Mouse (Mus musculus): ENCODE results near the gene Sertad4. TPM values are rescaled to one million over a fixed set of nuclear protein-coding genes. Genes with fewer than 3 reads are reported as not detected.

The Sertad4 gene
- polyA plus RNA-seq, 1 experiment from 2014 or later: 21.5 TPM

DNA sequence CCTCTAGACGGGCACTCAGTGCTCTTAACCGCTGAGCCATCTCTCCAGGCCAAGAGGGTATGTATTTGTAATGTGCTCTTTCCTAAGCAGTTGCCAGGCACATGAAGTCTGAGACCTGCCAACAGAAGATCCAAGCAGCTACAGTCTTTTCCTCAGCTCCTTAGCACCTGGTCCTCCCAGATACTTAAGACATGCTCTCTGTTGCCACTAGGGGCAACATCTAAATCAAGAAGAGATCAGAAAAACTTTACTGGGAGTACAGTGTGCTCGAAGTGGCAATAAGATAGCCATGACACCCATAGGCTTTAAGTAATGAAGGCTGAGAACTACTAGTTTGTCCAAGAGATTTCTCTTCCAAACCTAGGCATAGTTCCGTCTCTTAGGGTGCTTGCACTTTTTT lies 24.6 kb upstream of the Sertad4 start:
- Histone ChIP-seq H3K4me3 (ENCODE audit: low read depth, low read length) (no peak overlapping the region), H3K4me1 (ENCODE audit: control insufficient read depth, insufficient read depth, low read length) (no peaks in the 10 kb centered on the region), H3K27ac (ENCODE audit: low read length) (no peak overlapping the region), H3K36me3 (ENCODE audit: control insufficient read depth, insufficient read depth, low read length) (no peaks in the 10 kb centered on the region), H3K9me3 (ENCODE audit: control insufficient read depth, low read depth, low read length) (no peaks in the 10 kb centered on the region), H3K27me3 (ENCODE audit: control insufficient read depth, insufficient read depth, low read length) (no peaks in the 10 kb centered on the region), H3K4me2 (replicated peaks; ENCODE audit: low read depth, low read length) (no peak overlapping the region), H3K9ac (replicated peaks; ENCODE audit: low read depth, low read length) (no peak overlapping the region)
- WGBS: 75% methylated on average over 4 of the region's 4 CpGs
- ATAC-seq (ENCODE audit: insufficient number of reproducible peaks, insufficient read depth, low FRiP score, low read depth): no peak

DNA sequence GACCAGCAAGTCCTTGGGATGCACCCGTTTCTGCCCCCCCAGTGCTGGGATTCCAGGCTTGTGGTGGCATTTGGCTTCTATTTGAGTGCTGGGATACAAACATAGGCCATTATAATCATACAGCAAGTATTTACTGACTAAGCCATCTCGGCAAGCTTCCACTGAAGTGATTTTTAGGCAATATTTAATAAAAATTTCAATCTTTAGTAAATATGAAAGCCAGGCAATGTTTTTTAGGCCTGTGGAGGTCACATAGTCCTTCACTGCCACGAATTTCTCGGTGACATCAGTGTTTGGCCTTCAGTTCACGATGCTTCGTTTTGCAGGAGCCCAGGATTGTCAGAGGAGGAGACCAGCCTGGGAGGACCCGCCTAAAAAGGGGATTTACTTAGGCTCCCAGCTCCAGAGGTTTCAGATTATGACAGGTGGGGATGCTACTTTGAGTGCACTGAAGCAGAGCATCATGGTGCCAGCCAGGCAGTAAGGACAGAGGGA lies 23.6 kb upstream of the Sertad4 start:
- Histone ChIP-seq H3K9me3 (ENCODE audit: control insufficient read depth, low read depth, low read length) (no peaks in the 10 kb centered on the region), H3K36me3 (ENCODE audit: control insufficient read depth, insufficient read depth, low read length) (no peaks in the 10 kb centered on the region), H3K9ac (replicated peaks; ENCODE audit: low read depth, low read length) (no peak overlapping the region), H3K4me3 (ENCODE audit: low read depth, low read length) (no peak overlapping the region), H3K27ac (ENCODE audit: low read length) (no peak overlapping the region), H3K4me1 (ENCODE audit: control insufficient read depth, insufficient read depth, low read length) (no peaks in the 10 kb centered on the region), H3K4me2 (replicated peaks; ENCODE audit: low read depth, low read length) (no peak overlapping the region), H3K27me3 (ENCODE audit: control insufficient read depth, insufficient read depth, low read length) (no peaks in the 10 kb centered on the region)
- WGBS: 79% methylated on average over 7 of the region's 7 CpGs
- ATAC-seq (ENCODE audit: insufficient number of reproducible peaks, insufficient read depth, low FRiP score, low read depth): no peak

DNA sequence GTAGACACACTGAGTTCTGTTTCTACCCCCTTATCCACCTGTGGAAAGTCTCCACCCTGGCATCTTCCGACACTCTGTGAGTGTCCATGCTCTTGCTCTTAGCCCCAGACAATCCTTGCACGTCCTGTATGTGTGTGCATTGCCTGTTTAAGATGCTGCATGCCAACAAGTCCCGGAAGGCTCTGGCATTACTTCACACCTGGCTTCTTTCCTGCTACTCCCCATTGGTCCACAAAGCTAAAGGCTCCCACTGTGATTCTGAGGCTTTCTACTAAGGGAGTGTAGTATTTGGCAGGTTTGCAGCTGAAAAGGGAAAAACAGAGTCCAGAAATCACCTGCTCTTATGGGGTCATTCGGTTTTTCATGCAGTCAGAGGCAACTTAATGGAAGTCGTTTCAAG lies 17.3 kb upstream of the Sertad4 start:
- H3K9me3 ChIP-seq (ENCODE audit: control insufficient read depth, low read depth, low read length): no peaks in the 10 kb centered on the region
- no peak for ATAC-seq (ENCODE audit: insufficient number of reproducible peaks, insufficient read depth, low FRiP score, low read depth)
- H3K9ac ChIP-seq (replicated peaks; ENCODE audit: low read depth, low read length): no peak overlapping the region
- WGBS: 72% methylated on average over 5 of the region's 5 CpGs
- no peak overlapping the region for H3K4me2 ChIP-seq (replicated peaks; ENCODE audit: low read depth, low read length)
- H3K4me3 ChIP-seq (ENCODE audit: low read depth, low read length): no peak overlapping the region
- no peaks in the 10 kb centered on the region for H3K4me1 ChIP-seq (ENCODE audit: control insufficient read depth, insufficient read depth, low read length)
- no peak overlapping the region for H3K27ac ChIP-seq (ENCODE audit: low read length)
- H3K36me3 ChIP-seq (ENCODE audit: control insufficient read depth, insufficient read depth, low read length): no peaks in the 10 kb centered on the region
- H3K27me3 ChIP-seq (ENCODE audit: control insufficient read depth, insufficient read depth, low read length): no peaks in the 10 kb centered on the region

- Histone ChIP-seq H3K36me3 (ENCODE audit: control insufficient read depth, insufficient read depth, low read length) (no peaks in the 10 kb centered on the region), H3K4me2 (replicated peaks; ENCODE audit: low read depth, low read length) (no peak overlapping the region), H3K27me3 (ENCODE audit: control insufficient read depth, insufficient read depth, low read length) (no peaks in the 10 kb centered on the region), H3K4me3 (ENCODE audit: low read depth, low read length) (no peak overlapping the region), H3K9me3 (ENCODE audit: control insufficient read depth, low read depth, low read length) (no peaks in the 10 kb centered on the region), H3K4me1 (ENCODE audit: control insufficient read depth, insufficient read depth, low read length) (no peaks in the 10 kb centered on the region), H3K27ac (ENCODE audit: low read length) (no peak overlapping the region), H3K9ac (replicated peaks; ENCODE audit: low read depth, low read length) (no peak overlapping the region)
- no peak for ATAC-seq (ENCODE audit: insufficient number of reproducible peaks, insufficient read depth, low FRiP score, low read depth)
- 89% methylated on average over 1 of the region's 1 CpGs for WGBS
Measured at GRCm38 (mm10) chr1:192869761-192870160, 14.2 kb upstream of the Sertad4 start.

- H3K4me3 ChIP-seq (ENCODE audit: low read depth, low read length): no peak overlapping the region
- no peaks in the 10 kb centered on the region; the same call in 1 of the 2 replicates for H3K4me1 ChIP-seq (ENCODE audit: control insufficient read depth, insufficient read depth, low read length)
- WGBS: 63% methylated on average over 3 of the region's 3 CpGs
- no peak overlapping the region for H3K27ac ChIP-seq (ENCODE audit: low read length)
- H3K27me3 ChIP-seq (ENCODE audit: control insufficient read depth, insufficient read depth, low read length): no peaks in the 10 kb centered on the region
- no peaks in the 10 kb centered on the region for H3K9me3 ChIP-seq (ENCODE audit: control insufficient read depth, low read depth, low read length)
- no peaks in the 10 kb centered on the region for H3K36me3 ChIP-seq (ENCODE audit: control insufficient read depth, insufficient read depth, low read length)
- no peak overlapping the region for H3K9ac ChIP-seq (replicated peaks; ENCODE audit: low read depth, low read length)
- no peak for ATAC-seq (ENCODE audit: insufficient number of reproducible peaks, insufficient read depth, low FRiP score, low read depth)
- H3K4me2 ChIP-seq (replicated peaks; ENCODE audit: low read depth, low read length): no peak overlapping the region
Measured at GRCm38 (mm10) chr1:192864440-192864839, 8.9 kb upstream of the Sertad4 start.

DNA sequence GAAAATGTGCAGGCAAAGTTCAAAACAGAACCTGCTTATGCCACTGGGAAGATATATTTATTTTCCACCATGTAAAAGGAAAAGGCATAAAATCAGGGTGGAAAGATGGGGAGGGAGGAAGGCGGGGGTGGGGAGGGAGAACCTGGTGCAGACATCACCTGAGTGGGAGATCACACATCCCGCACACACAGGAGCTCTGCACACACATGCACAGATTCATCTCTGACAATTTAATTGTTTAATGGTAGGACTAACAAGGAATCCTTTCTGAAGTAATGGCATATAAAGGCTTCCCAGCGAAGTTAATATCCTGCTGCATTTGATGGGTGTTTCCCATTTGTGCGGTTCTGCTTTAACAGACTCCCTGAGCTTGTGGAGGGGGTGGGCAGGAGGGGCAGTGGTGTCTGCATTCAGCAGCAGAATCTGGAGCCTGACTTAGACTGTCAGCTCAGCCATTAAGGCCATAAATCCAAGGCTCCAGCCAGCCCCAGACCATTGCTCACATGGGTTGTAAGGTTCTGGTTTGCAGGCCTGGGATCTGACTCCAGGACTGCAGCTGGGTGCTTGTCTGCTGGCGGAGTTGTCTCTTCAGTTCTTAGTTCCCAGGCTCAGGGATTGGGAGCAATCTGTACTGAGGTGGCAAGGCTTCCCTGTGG lies 5.9 kb upstream of the Sertad4 start:
- Histone ChIP-seq H3K27me3 (ENCODE audit: control insufficient read depth, insufficient read depth, low read length) (no peaks in the 10 kb centered on the region), H3K4me1 (ENCODE audit: control insufficient read depth, insufficient read depth, low read length) (peaks cover 2% of the 10 kb centered on the region; the same call in 1 of the 2 replicates), H3K4me3 (ENCODE audit: low read depth, low read length) (no peak overlapping the region), H3K4me2 (replicated peaks; ENCODE audit: low read depth, low read length) (no peak overlapping the region), H3K27ac (ENCODE audit: low read length) (no peak overlapping the region), H3K9ac (replicated peaks; ENCODE audit: low read depth, low read length) (no peak overlapping the region), H3K9me3 (ENCODE audit: control insufficient read depth, low read depth, low read length) (no peaks in the 10 kb centered on the region), H3K36me3 (ENCODE audit: control insufficient read depth, insufficient read depth, low read length) (no peaks in the 10 kb centered on the region)
- WGBS: 48% methylated on average over 5 of the region's 5 CpGs
- 0 out of 2 replicates have a peak, but pooled peaks have one; percentile 24 for ATAC-seq (ENCODE audit: insufficient number of reproducible peaks, insufficient read depth, low FRiP score, low read depth)

- Histone ChIP-seq H3K4me3 (ENCODE audit: low read depth, low read length) (no peak overlapping the region), H3K4me2 (replicated peaks; ENCODE audit: low read depth, low read length) (no peak overlapping the region), H3K27ac (ENCODE audit: low read length) (no peak overlapping the region), H3K9me3 (ENCODE audit: control insufficient read depth, low read depth, low read length) (no peaks in the 10 kb centered on the region), H3K36me3 (ENCODE audit: control insufficient read depth, insufficient read depth, low read length) (no peaks in the 10 kb centered on the region), H3K4me1 (ENCODE audit: control insufficient read depth, insufficient read depth, low read length) (peaks cover 6% of the 10 kb centered on the region; the same call in 1 of the 2 replicates), H3K27me3 (ENCODE audit: control insufficient read depth, insufficient read depth, low read length) (no peaks in the 10 kb centered on the region), H3K9ac (replicated peaks; ENCODE audit: low read depth, low read length) (no peak overlapping the region)
- peak; percentile 75; the same call in 1 of the 2 replicates for ATAC-seq (ENCODE audit: insufficient number of reproducible peaks, insufficient read depth, low FRiP score, low read depth)
- WGBS: 64% methylated on average over 6 of the region's 6 CpGs
Measured at GRCm38 (mm10) chr1:192860273-192860672, 4.7 kb upstream of the Sertad4 start.

- H3K36me3 ChIP-seq (ENCODE audit: control insufficient read depth, insufficient read depth, low read length): no peaks in the 10 kb centered on the region
- no peak overlapping the region for H3K4me2 ChIP-seq (replicated peaks; ENCODE audit: low read depth, low read length)
- no peak overlapping the region for H3K4me3 ChIP-seq (ENCODE audit: low read depth, low read length)
- WGBS: 74% methylated on average over 5 of the region's 5 CpGs
- H3K9ac ChIP-seq (replicated peaks; ENCODE audit: low read depth, low read length): no peak overlapping the region
- ATAC-seq (ENCODE audit: insufficient number of reproducible peaks, insufficient read depth, low FRiP score, low read depth): no peak
- peaks cover 16% of the 10 kb centered on the region; the same call in 1 of the 2 replicates for H3K4me1 ChIP-seq (ENCODE audit: control insufficient read depth, insufficient read depth, low read length)
- H3K27me3 ChIP-seq (ENCODE audit: control insufficient read depth, insufficient read depth, low read length): no peaks in the 10 kb centered on the region
- H3K9me3 ChIP-seq (ENCODE audit: control insufficient read depth, low read depth, low read length): no peaks in the 10 kb centered on the region
- H3K27ac ChIP-seq (ENCODE audit: low read length): no peak overlapping the region
Measured at GRCm38 (mm10) chr1:192857582-192857981, 2.0 kb upstream of the Sertad4 start.

DNA sequence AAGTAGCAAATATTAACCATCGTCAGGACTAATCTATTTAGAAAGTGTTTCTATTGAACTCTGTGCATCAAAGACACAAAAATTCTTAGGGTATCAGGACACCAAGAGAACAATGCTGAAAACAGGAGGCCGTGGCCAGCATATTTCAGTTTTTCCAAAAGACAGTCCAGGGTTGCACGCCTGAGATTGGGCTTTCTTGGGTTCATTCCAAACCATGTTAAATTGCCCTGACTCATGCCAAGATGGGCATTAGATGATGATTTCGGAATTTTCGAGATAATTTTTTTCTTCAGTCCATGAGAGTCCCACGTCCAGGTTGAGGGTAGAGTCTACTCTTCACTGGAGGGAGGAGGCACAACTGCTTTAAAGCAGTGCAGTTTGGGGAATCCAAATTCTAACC lies 1.4 kb upstream of the Sertad4 start:
- H3K9me3 ChIP-seq (ENCODE audit: control insufficient read depth, low read depth, low read length): no peaks in the 10 kb centered on the region
- no peak overlapping the region for H3K4me2 ChIP-seq (replicated peaks; ENCODE audit: low read depth, low read length)
- 73% methylated on average over 6 of the region's 6 CpGs for WGBS
- H3K4me3 ChIP-seq (ENCODE audit: low read depth, low read length): no peak overlapping the region
- no peak overlapping the region for H3K27ac ChIP-seq (ENCODE audit: low read length)
- H3K9ac ChIP-seq (replicated peaks; ENCODE audit: low read depth, low read length): no peak overlapping the region
- no peaks in the 10 kb centered on the region for H3K36me3 ChIP-seq (ENCODE audit: control insufficient read depth, insufficient read depth, low read length)
- peaks cover 21% of the 10 kb centered on the region for H3K4me1 ChIP-seq (ENCODE audit: control insufficient read depth, insufficient read depth, low read length)
- ATAC-seq (ENCODE audit: insufficient number of reproducible peaks, insufficient read depth, low FRiP score, low read depth): no peak
- H3K27me3 ChIP-seq (ENCODE audit: control insufficient read depth, insufficient read depth, low read length): no peaks in the 10 kb centered on the region
